Mouse (Mus musculus) embryonic facial prominence, embryonic 12.5 days (tissue): ENCODE measurements around the gene Cldn13. TPM values are rescaled to one million over a fixed set of nuclear protein-coding genes. Genes with fewer than 3 reads are reported as not detected.
A peak's percentile ranks its signal among the peaks of the same experiment; 100 is the strongest.

Source experiments
- ATAC-seq: fragments of 200-750 bp; cut with Nextera tagmentation; 2 replicates; pipeline ENCODE4 v1.8.0; 2017; ENCODE audit not compliant: insufficient number of reproducible peaks, insufficient read depth, low FRiP score, low TSS enrichment
- H3K27ac ChIP-seq: fragments of 300-500 bp; sonication (generic); 2 replicates; pipeline ENCODE4 v1.5.1; 2016; ENCODE audit warnings: mild to moderate bottlenecking
- H3K27me3 ChIP-seq: fragments of 300-500 bp; sonication (generic); 2 replicates; pipeline ENCODE4 v1.6.1; 2016; ENCODE audit warnings: mild to moderate bottlenecking, moderate library complexity
- H3K36me3 ChIP-seq: fragments of 300-500 bp; sonication (generic); 2 replicates; pipeline ENCODE4 v1.6.1; 2016; ENCODE audit warnings: mild to moderate bottlenecking
- H3K4me1 ChIP-seq: fragments of 300-500 bp; sonication (generic); 2 replicates; pipeline ENCODE4 v1.6.1; 2016
- H3K4me2 ChIP-seq: fragments of 300-500 bp; sonication (generic); replicated peaks from 2 replicates; pipeline ENCODE4 v1.6.1; 2016; ENCODE audit warnings: mild to moderate bottlenecking, moderate library complexity
- H3K4me3 ChIP-seq: fragments of 300-500 bp; sonication (generic); 2 replicates; pipeline ENCODE4 v1.5.1; 2016; ENCODE audit warnings: mild to moderate bottlenecking
- H3K9ac ChIP-seq: fragments of 300-500 bp; sonication (generic); 2 replicates; pipeline ENCODE4 v1.6.1; 2016; ENCODE audit warnings: mild to moderate bottlenecking, moderate library complexity
- H3K9me3 ChIP-seq: fragments of 300-500 bp; sonication (generic); 2 replicates; pipeline ENCODE4 v1.6.1; 2016; ENCODE audit warnings: mild to moderate bottlenecking, moderate library complexity
- WGBS: fragments of 180-500 bp; shearing (Covaris S2); methylation state at CpG from one replicate; pipeline ENCODE4 v1.1.7; 2016; 5-methylcytosine and 5-hydroxymethylcytosine counted together
- polyA plus RNA-seq: library from polyadenylated mRNA; unstranded; fragments of >200 nt; fragmentation: Nextera tagmentation; extraction: Ambion mirVana; gene quantifications from 2 replicates; pipeline ENCODE4 v1.2.1, GENCODE M21; 2016

The Cldn13 gene
- polyA plus RNA-seq, 1 experiment from 2014 or later = 2.4 TPM

- H3K4me1 ChIP-seq = no peaks in the 10 kb centered on the region
- H3K36me3 ChIP-seq = no peaks in the 10 kb centered on the region
- no peak overlapping the region for H3K4me2 ChIP-seq
- H3K27me3 ChIP-seq = 0 out of 2 replicates have a peak, but pooled peaks cover 4% of the 10 kb centered on the region
- H3K27ac ChIP-seq = no peak overlapping the region
- WGBS = 89% methylated on average over 4 of the region's 4 CpGs
- ATAC-seq = no peak
- H3K4me3 ChIP-seq = no peak overlapping the region
- no peaks in the 10 kb centered on the region for H3K9me3 ChIP-seq
- no peak overlapping the region for H3K9ac ChIP-seq
Observed at GRCm38 (mm10) chr5:134913753-134914152, 1.6 kb downstream of the Cldn13 start.

DNA sequence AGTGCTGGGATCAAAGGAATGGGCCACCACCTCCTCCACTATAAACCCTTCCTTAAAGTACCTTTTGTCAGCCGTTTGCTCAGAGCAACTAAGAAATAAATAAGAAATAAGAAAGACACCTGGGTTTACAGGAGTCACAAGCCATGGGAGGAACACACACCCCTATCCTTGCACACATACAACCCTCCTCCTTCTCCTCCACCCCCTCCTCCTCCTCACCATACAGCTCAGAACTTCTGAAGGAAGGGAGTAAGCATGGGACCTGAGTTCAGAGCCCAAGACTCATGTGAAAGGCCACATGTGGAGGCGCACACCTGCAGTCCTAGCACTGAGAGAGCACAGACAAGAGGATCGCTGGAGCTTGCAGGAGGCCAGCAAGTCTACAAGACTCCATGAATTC lies 2.0 kb downstream of the Cldn13 start:
- Histone ChIP-seq H3K27ac (no peak overlapping the region), H3K9me3 (no peaks in the 10 kb centered on the region), H3K27me3 (0 out of 2 replicates have a peak, but pooled peaks cover 4% of the 10 kb centered on the region), H3K9ac (no peak overlapping the region), H3K4me1 (no peaks in the 10 kb centered on the region), H3K4me2 (no peak overlapping the region), H3K36me3 (no peaks in the 10 kb centered on the region), H3K4me3 (no peak overlapping the region)
- 74% methylated on average over 3 of the region's 3 CpGs for WGBS
- ATAC-seq = no peak

GRCm38 (mm10) chr5:134911901-134912300 lies 3.4 kb downstream of the Cldn13 start:
- 94% methylated on average over 2 of the region's 2 CpGs for WGBS
- no peak overlapping the region for H3K9ac ChIP-seq
- no peak for ATAC-seq
- no peaks in the 10 kb centered on the region for H3K9me3 ChIP-seq
- H3K4me1 ChIP-seq = no peaks in the 10 kb centered on the region
- no peak overlapping the region for H3K27ac ChIP-seq
- H3K4me3 ChIP-seq = no peak overlapping the region
- H3K27me3 ChIP-seq = 0 out of 2 replicates have a peak, but pooled peaks cover 4% of the 10 kb centered on the region
- H3K36me3 ChIP-seq = no peaks in the 10 kb centered on the region
- no peak overlapping the region for H3K4me2 ChIP-seq

GRCm38 (mm10) chr5:134907135-134907534 lies 8.2 kb downstream of the Cldn13 start:
- Histone ChIP-seq H3K4me2 (no peak overlapping the region), H3K4me1 (no peaks in the 10 kb centered on the region), H3K9ac (no peak overlapping the region), H3K4me3 (no peak overlapping the region), H3K27ac (no peak overlapping the region), H3K36me3 (no peaks in the 10 kb centered on the region), H3K9me3 (no peaks in the 10 kb centered on the region), H3K27me3 (0 out of 2 replicates have a peak, but pooled peaks cover 4% of the 10 kb centered on the region)
- ATAC-seq = peak; percentile 80; the same call in 1 of the 2 replicates
- 2% methylated on average over 13 of the region's 13 CpGs for WGBS

DNA sequence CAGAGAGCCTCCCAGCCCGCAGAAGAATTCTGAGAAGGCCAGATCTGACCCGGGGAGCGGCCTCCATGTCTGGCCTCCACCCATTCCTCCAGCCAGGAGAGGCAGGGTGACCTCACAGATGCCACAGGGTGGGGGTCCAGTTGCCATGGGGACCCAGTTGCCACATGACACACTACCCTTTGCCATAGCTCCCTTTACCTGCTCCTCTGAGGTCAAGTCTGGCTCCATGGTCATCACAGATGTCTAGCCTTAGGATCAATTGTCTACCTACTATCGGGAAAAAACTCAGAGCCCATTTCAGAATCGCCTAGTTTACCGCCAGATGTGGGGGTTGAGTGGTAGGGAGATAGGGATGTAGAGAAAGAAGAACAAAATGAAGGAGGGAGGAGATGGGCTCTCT lies 8.7 kb downstream of the Cldn13 start, which contains the start of gene Tmem270:
Gene Tmem270 (minus strand): TSS at position 101 of the 400 bp plus-strand sequence.
- no peak for ATAC-seq
- WGBS = 80% methylated on average over 6 of the region's 6 CpGs
- Histone ChIP-seq H3K36me3 (no peaks in the 10 kb centered on the region), H3K4me1 (no peaks in the 10 kb centered on the region), H3K27ac (no peak within 1 kb of the TSS), H3K4me3 (no peak within 1 kb of the TSS), H3K9me3 (no peaks in the 10 kb centered on the region), H3K9ac (no peak within 1 kb of the TSS), H3K27me3 (0 out of 2 replicates have a peak, but pooled peaks cover 4% of the 10 kb centered on the region), H3K4me2 (no peak within 1 kb of the TSS)

DNA sequence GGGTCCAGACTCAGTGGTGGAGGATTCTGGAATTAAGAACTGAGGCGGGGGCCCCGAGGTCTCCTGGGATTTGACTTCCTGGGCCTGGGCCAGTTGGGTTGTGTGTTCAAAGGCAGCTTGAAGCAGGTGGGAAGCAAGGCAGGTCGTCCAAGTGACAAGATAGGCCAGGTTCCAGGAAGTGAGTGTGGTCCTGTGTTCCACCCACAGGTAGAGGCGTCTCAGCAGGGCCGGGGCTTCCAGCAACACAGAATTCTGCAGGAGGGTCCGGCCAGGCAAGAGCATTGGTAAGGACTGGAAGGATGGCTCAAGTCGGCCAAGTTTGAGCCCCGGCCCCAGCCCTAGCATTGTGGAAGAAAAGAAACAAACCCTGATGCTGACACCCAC lies 13.7 kb downstream of the Cldn13 start:
- ATAC-seq = no peak
- H3K9me3 ChIP-seq = no peaks in the 10 kb centered on the region
- no peak overlapping the region for H3K27ac ChIP-seq
- no peak overlapping the region for H3K9ac ChIP-seq
- H3K4me3 ChIP-seq = no peak overlapping the region
- no peak overlapping the region for H3K4me2 ChIP-seq
- H3K4me1 ChIP-seq = peaks cover 13% of the 10 kb centered on the region
- no peaks in the 10 kb centered on the region for H3K36me3 ChIP-seq
- WGBS = 75% methylated on average over 8 of the region's 8 CpGs
- H3K27me3 ChIP-seq = no peaks in the 10 kb centered on the region

GRCm38 (mm10) chr5:134901012-134901643 lies 14.2 kb downstream of the Cldn13 start:
- Histone ChIP-seq H3K27me3 (no peaks in the 10 kb centered on the region), H3K4me1 (peaks cover 13% of the 10 kb centered on the region), H3K4me2 (no peak overlapping the region), H3K36me3 (no peaks in the 10 kb centered on the region), H3K9ac (no peak overlapping the region), H3K27ac (no peak overlapping the region), H3K9me3 (no peaks in the 10 kb centered on the region), H3K4me3 (no peak overlapping the region)
- WGBS = 37% methylated on average over 12 of the region's 12 CpGs
- peak; percentile 43; the same call in 1 of the 2 replicates for ATAC-seq

DNA sequence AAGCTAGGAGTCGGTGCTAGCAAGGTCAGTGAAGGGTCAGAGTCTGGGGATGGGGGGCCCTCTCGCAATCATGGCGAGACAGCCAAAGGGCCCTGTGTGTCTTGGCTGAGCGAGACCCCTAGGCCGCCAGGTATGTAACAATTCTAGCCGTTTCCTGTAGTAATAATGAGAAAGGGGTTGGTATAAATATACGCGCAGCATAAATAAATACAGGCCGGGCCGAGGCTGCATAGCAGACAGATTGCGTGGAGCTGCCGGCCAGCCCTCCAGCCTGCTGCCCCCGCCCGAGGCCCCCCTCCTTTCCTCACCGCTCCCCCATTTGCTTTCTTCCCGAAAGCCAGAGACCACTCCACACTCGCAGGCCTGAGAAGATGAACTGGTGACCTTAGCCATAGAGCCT lies 17.7 kb downstream of the Cldn13 start:
- H3K9me3 ChIP-seq = no peaks in the 10 kb centered on the region
- ATAC-seq = no peak
- 51% methylated on average over 17 of the region's 17 CpGs for WGBS
- H3K27ac ChIP-seq = 0 out of 2 replicates have a peak overlapping the region, but pooled peaks have one; percentile 12
- no peak overlapping the region for H3K4me2 ChIP-seq
- no peak overlapping the region for H3K4me3 ChIP-seq
- H3K4me1 ChIP-seq = peaks cover 28% of the 10 kb centered on the region
- H3K36me3 ChIP-seq = no peaks in the 10 kb centered on the region
- no peaks in the 10 kb centered on the region for H3K27me3 ChIP-seq
- no peak overlapping the region for H3K9ac ChIP-seq

GRCm38 (mm10) chr5:134896965-134897364 lies 18.4 kb downstream of the Cldn13 start:
- Histone ChIP-seq H3K4me2 (no peak overlapping the region), H3K4me3 (no peak overlapping the region), H3K9ac (no peak overlapping the region), H3K4me1 (peaks cover 28% of the 10 kb centered on the region), H3K27me3 (no peaks in the 10 kb centered on the region), H3K36me3 (no peaks in the 10 kb centered on the region), H3K9me3 (no peaks in the 10 kb centered on the region), H3K27ac (no peak overlapping the region)
- 74% methylated on average over 8 of the region's 8 CpGs for WGBS
- no peak for ATAC-seq

DNA sequence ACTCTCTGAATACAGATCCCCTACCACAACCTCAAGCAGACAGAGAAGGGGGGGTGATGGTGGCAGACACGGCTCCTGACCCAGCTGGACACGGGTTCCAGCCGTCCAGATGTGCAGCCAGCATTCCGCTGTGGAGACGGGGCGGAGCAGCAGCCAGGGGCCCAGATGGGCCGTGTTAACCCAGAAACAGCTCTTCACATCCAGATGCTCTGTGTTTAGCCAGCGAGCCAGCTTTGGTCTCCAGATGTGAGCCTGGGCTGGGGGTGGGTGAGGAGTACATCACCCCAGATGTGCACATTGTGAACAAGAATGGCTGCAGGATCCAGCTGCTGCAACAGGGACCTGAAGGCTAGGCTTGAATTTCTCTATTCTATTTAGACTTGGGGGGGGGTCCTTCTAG lies 20.0 kb downstream of the Cldn13 start:
- ATAC-seq = peak; percentile 67
- no peaks in the 10 kb centered on the region for H3K9me3 ChIP-seq
- no peaks in the 10 kb centered on the region for H3K36me3 ChIP-seq
- H3K27ac ChIP-seq = peak overlapping the region; percentile 51
- 22% methylated on average over 8 of the region's 8 CpGs for WGBS
- H3K27me3 ChIP-seq = no peaks in the 10 kb centered on the region
- no peak overlapping the region for H3K4me3 ChIP-seq
- H3K4me1 ChIP-seq = peaks cover 28% of the 10 kb centered on the region
- H3K4me2 ChIP-seq = no peak overlapping the region
- H3K9ac ChIP-seq = no peak overlapping the region

- peaks cover 4% of the 10 kb centered on the region; the same call in 1 of the 2 replicates for H3K27me3 ChIP-seq
- 76% methylated on average over 5 of the region's 5 CpGs for WGBS
Observed at GRCm38 (mm10) chr5:134892717-134893116, 22.6 kb downstream of the Cldn13 start.

GRCm38 (mm10) chr5:134891552-134891951 lies 23.8 kb downstream of the Cldn13 start:
- no peak overlapping the region for H3K4me3 ChIP-seq
- H3K9ac ChIP-seq = no peak overlapping the region
- H3K36me3 ChIP-seq = no peaks in the 10 kb centered on the region
- peaks cover 5% of the 10 kb centered on the region; the same call in 1 of the 2 replicates for H3K27me3 ChIP-seq
- H3K4me1 ChIP-seq = peaks cover 15% of the 10 kb centered on the region; the same call in 1 of the 2 replicates
- H3K27ac ChIP-seq = no peak overlapping the region
- no peak for ATAC-seq
- H3K9me3 ChIP-seq = no peaks in the 10 kb centered on the region
- WGBS = 69% methylated on average over 8 of the region's 8 CpGs
- H3K4me2 ChIP-seq = no peak overlapping the region

More at GRCm38 (mm10) chr5:134892717-134893116, 22.6 kb downstream of the Cldn13 start:
- Histone ChIP-seq H3K4me3 (no peak overlapping the region), H3K36me3 (no peaks in the 10 kb centered on the region), H3K9me3 (no peaks in the 10 kb centered on the region), H3K4me1 (peaks cover 25% of the 10 kb centered on the region), H3K9ac (no peak overlapping the region), H3K4me2 (no peak overlapping the region), H3K27ac (no peak overlapping the region)
- ATAC-seq = no peak
